Mouse (Mus musculus) neural tube, embryonic 12.5 days (tissue): ENCODE measurements around the gene Msx3. TPM values are rescaled to one million over a fixed set of nuclear protein-coding genes. Genes with fewer than 3 reads are reported as not detected.

Experiments
- ATAC-seq: fragments of 200-750 bp; cut with Nextera tagmentation; 2 replicates; pipeline ENCODE4 v1.8.0; 2017; ENCODE audit warnings: low read depth, mild to moderate bottlenecking, moderate TSS enrichment, moderate library complexity; ENCODE audit not compliant: low FRiP score
- H3K27ac ChIP-seq: fragments of 300-500 bp; sonication (generic); 2 replicates; pipeline ENCODE4 v1.5.1; 2016
- H3K27me3 ChIP-seq: fragments of 300-500 bp; sonication (generic); replicated peaks from 2 replicates; pipeline ENCODE4 v1.6.1; 2016; ENCODE audit warnings: mild to moderate bottlenecking
- H3K36me3 ChIP-seq: fragments of 300-500 bp; sonication (generic); 2 replicates; pipeline ENCODE4 v1.6.1; 2016; ENCODE audit warnings: mild to moderate bottlenecking
- H3K4me1 ChIP-seq: fragments of 300-500 bp; sonication (generic); 2 replicates; pipeline ENCODE4 v1.6.1; 2016
- H3K4me2 ChIP-seq: fragments of 300-500 bp; sonication (generic); replicated peaks from 2 replicates; pipeline ENCODE4 v1.6.1; 2016; ENCODE audit warnings: mild to moderate bottlenecking
- H3K4me3 ChIP-seq: fragments of 300-500 bp; sonication (generic); 2 replicates; pipeline ENCODE4 v1.5.1; 2016
- H3K9ac ChIP-seq: fragments of 300-500 bp; sonication (generic); 2 replicates; pipeline ENCODE4 v1.6.1; 2016; ENCODE audit warnings: mild to moderate bottlenecking
- H3K9me3 ChIP-seq: fragments of 300-500 bp; sonication (generic); 2 replicates; pipeline ENCODE4 v1.6.1; 2016; ENCODE audit warnings: mild to moderate bottlenecking
- WGBS: fragments of 180-500 bp; shearing (Covaris S2); methylation state at CpG from one replicate; pipeline ENCODE4 v1.1.7; 2016; 5-methylcytosine and 5-hydroxymethylcytosine counted together
- polyA plus RNA-seq: library from polyadenylated mRNA; unstranded; fragments of >200 nt; fragmentation: Nextera tagmentation; extraction: Ambion mirVana; gene quantifications from 2 replicates; pipeline ENCODE4 v1.2.1, GENCODE M21; 2016

The Msx3 gene
- polyA plus RNA-seq = 81.6 and 95.9 TPM in 2 replicates

GRCm38 (mm10) chr7:140048361-140049114, at the start of gene Msx3:
TSS of gene Msx3 (minus strand) at chr7:140049089.
- ATAC-seq = peak; percentile 45
- Histone ChIP-seq H3K4me1 (peaks cover 33% of the 10 kb centered on the region), H3K27me3 (peaks cover 53% of the 10 kb centered on the region), H3K27ac (peak within 1 kb of the TSS; percentile 42; the same call in 1 of the 2 replicates), H3K9me3 (no peaks in the 10 kb centered on the region), H3K9ac (peak within 1 kb of the TSS; percentile 61), H3K36me3 (no peaks in the 10 kb centered on the region), H3K4me2 (peak within 1 kb of the TSS; percentile 68), H3K4me3 (peak within 1 kb of the TSS; percentile 56)
- WGBS = under 1% methylated on average over 56 of the region's 56 CpGs

GRCm38 (mm10) chr7:140098466-140098865, 49.6 kb upstream of the Msx3 start:
- 94% methylated on average over 1 of the region's 1 CpGs for WGBS
- H3K27me3 ChIP-seq = 0 out of 2 replicates have a peak, but pooled peaks cover 2% of the 10 kb centered on the region
- no peak for ATAC-seq

GRCm38 (mm10) chr7:140096055-140096454, 47.2 kb upstream of the Msx3 start:
- H3K4me1 ChIP-seq = 0 out of 2 replicates have a peak, but pooled peaks cover 1% of the 10 kb centered on the region
- H3K4me3 ChIP-seq = no peak overlapping the region
- no peaks in the 10 kb centered on the region for H3K27me3 ChIP-seq
- no peak overlapping the region for H3K9ac ChIP-seq
- no peaks in the 10 kb centered on the region for H3K36me3 ChIP-seq
- ATAC-seq = no peak
- no peaks in the 10 kb centered on the region for H3K9me3 ChIP-seq
- no peak overlapping the region for H3K4me2 ChIP-seq
- H3K27ac ChIP-seq = no peak overlapping the region

More at GRCm38 (mm10) chr7:140098466-140098865, 49.6 kb upstream of the Msx3 start:
- no peak overlapping the region for H3K4me3 ChIP-seq
- H3K4me1 ChIP-seq = peaks cover 16% of the 10 kb centered on the region
- no peak overlapping the region for H3K4me2 ChIP-seq
- H3K36me3 ChIP-seq = no peaks in the 10 kb centered on the region
- no peak overlapping the region for H3K27ac ChIP-seq
- no peaks in the 10 kb centered on the region for H3K9me3 ChIP-seq
- no peak overlapping the region for H3K9ac ChIP-seq

- H3K27me3 ChIP-seq = no peaks in the 10 kb centered on the region
- no peak overlapping the region for H3K9ac ChIP-seq
- no peak overlapping the region for H3K4me2 ChIP-seq
- ATAC-seq = no peak
- no peaks in the 10 kb centered on the region for H3K36me3 ChIP-seq
- H3K27ac ChIP-seq = no peak overlapping the region
- WGBS = 59% methylated on average over 1 of the region's 1 CpGs
- no peaks in the 10 kb centered on the region for H3K4me1 ChIP-seq
- H3K4me3 ChIP-seq = no peak overlapping the region
- no peaks in the 10 kb centered on the region for H3K9me3 ChIP-seq
Measured at GRCm38 (mm10) chr7:140095556-140095955, 46.7 kb upstream of the Msx3 start.

- no peak for ATAC-seq
- WGBS = 73% methylated on average over 5 of the region's 5 CpGs
- no peaks in the 10 kb centered on the region for H3K27me3 ChIP-seq
Measured at GRCm38 (mm10) chr7:140094954-140095353, 46.1 kb upstream of the Msx3 start.

GRCm38 (mm10) chr7:140092924-140093528, 44.1 kb upstream of the Msx3 start, which contains the start of gene Prap1:
TSS of gene Prap1 (plus strand) at chr7:140093395.
- no peaks in the 10 kb centered on the region for H3K9me3 ChIP-seq
- ATAC-seq = no peak
- no peak within 1 kb of the TSS for H3K9ac ChIP-seq
- no peak within 1 kb of the TSS for H3K27ac ChIP-seq
- no peak within 1 kb of the TSS for H3K4me3 ChIP-seq
- 55% methylated on average over 5 of the region's 5 CpGs for WGBS
- no peaks in the 10 kb centered on the region for H3K4me1 ChIP-seq
- no peaks in the 10 kb centered on the region for H3K27me3 ChIP-seq
- no peaks in the 10 kb centered on the region for H3K36me3 ChIP-seq
- H3K4me2 ChIP-seq = no peak within 1 kb of the TSS

More at GRCm38 (mm10) chr7:140094954-140095353, 46.1 kb upstream of the Msx3 start:
- Histone ChIP-seq H3K9ac (no peak overlapping the region), H3K9me3 (no peaks in the 10 kb centered on the region), H3K36me3 (no peaks in the 10 kb centered on the region), H3K4me1 (no peaks in the 10 kb centered on the region), H3K4me3 (no peak overlapping the region), H3K4me2 (no peak overlapping the region), H3K27ac (no peak overlapping the region)

GRCm38 (mm10) chr7:140090601-140091000, 41.7 kb upstream of the Msx3 start:
- Histone ChIP-seq H3K4me3 (no peak overlapping the region), H3K27me3 (no peaks in the 10 kb centered on the region), H3K36me3 (no peaks in the 10 kb centered on the region), H3K9me3 (no peaks in the 10 kb centered on the region), H3K9ac (no peak overlapping the region), H3K4me2 (no peak overlapping the region), H3K27ac (no peak overlapping the region), H3K4me1 (no peaks in the 10 kb centered on the region)
- no peak for ATAC-seq
- 84% methylated on average over 10 of the region's 10 CpGs for WGBS

- peak; percentile 78 for ATAC-seq
- Histone ChIP-seq H3K9ac (peak within 1 kb of the TSS; percentile 53), H3K27me3 (peaks cover 11% of the 10 kb centered on the region), H3K4me2 (peak within 1 kb of the TSS; percentile 67), H3K36me3 (no peaks in the 10 kb centered on the region), H3K27ac (peak within 1 kb of the TSS; percentile 3; the same call in 1 of the 2 replicates), H3K4me1 (peaks cover 24% of the 10 kb centered on the region), H3K4me3 (peak within 1 kb of the TSS; percentile 23), H3K9me3 (no peaks in the 10 kb centered on the region)
- WGBS = 6% methylated on average over 18 of the region's 18 CpGs
Measured at GRCm38 (mm10) chr7:140082242-140082678, 33.4 kb upstream of the Msx3 start, which contains the start of gene Caly. TSS of gene Caly (minus strand) at chr7:140082548.

- peaks cover 24% of the 10 kb centered on the region for H3K4me1 ChIP-seq
- 0 out of 2 replicates have a peak overlapping the region, but pooled peaks have one; percentile 3 for H3K27ac ChIP-seq
- no peaks in the 10 kb centered on the region for H3K36me3 ChIP-seq
- H3K9ac ChIP-seq = peak overlapping the region; percentile 53
- H3K4me2 ChIP-seq = peak overlapping the region; percentile 67
- WGBS = 18% methylated on average over 20 of the region's 20 CpGs
- ATAC-seq = peak; percentile 27
- H3K27me3 ChIP-seq = peaks cover 11% of the 10 kb centered on the region
- H3K4me3 ChIP-seq = peak overlapping the region; percentile 23
- H3K9me3 ChIP-seq = no peaks in the 10 kb centered on the region
Measured at GRCm38 (mm10) chr7:140081408-140082241, 32.7 kb upstream of the Msx3 start.

- peak overlapping the region; percentile 43; the same call in 1 of the 2 replicates for H3K27ac ChIP-seq
- ATAC-seq = peak; percentile 81
- H3K27me3 ChIP-seq = peaks cover 11% of the 10 kb centered on the region
- H3K4me1 ChIP-seq = peaks cover 24% of the 10 kb centered on the region
- peak overlapping the region; percentile 67 for H3K4me2 ChIP-seq
- no peaks in the 10 kb centered on the region for H3K36me3 ChIP-seq
- 3% methylated on average over 24 of the region's 24 CpGs for WGBS
- no peaks in the 10 kb centered on the region for H3K9me3 ChIP-seq
- H3K4me3 ChIP-seq = peak overlapping the region; percentile 23
- peak overlapping the region; percentile 53 for H3K9ac ChIP-seq
Measured at GRCm38 (mm10) chr7:140080503-140081156, 31.7 kb upstream of the Msx3 start.

GRCm38 (mm10) chr7:140078711-140079110, 29.8 kb upstream of the Msx3 start:
- 3% methylated on average over 5 of the region's 5 CpGs for WGBS
- Histone ChIP-seq H3K4me2 (no peak overlapping the region), H3K4me1 (peaks cover 24% of the 10 kb centered on the region), H3K4me3 (no peak overlapping the region), H3K9me3 (no peaks in the 10 kb centered on the region), H3K9ac (no peak overlapping the region), H3K27ac (no peak overlapping the region), H3K27me3 (peaks cover 11% of the 10 kb centered on the region), H3K36me3 (no peaks in the 10 kb centered on the region)
- ATAC-seq = no peak
